Mouse (Mus musculus) cerebellum, adult 9-10 months (tissue): Measurements from ENCODE around the gene Mthfd2.

Experiments
- DNase-seq: peaks from one replicate; pipeline ENCODE4 v3.0.0; 2022

Mthfd2 gene

GRCm38 (mm10) chr6:83265653-83266052, 60.1 kb downstream of the Mthfd2 start:
- no peak for DNase-seq

- no peak for DNase-seq
These were observed 60.5 kb downstream of the Mthfd2 start for GRCm38 (mm10) chr6:83265253-83265652.

- DNase-seq = no peak
These were observed 61.2 kb downstream of the Mthfd2 start for GRCm38 (mm10) chr6:83264516-83264915.
